Mouse (Mus musculus): Measurements from ENCODE around the gene Cacna1h. TPM values are rescaled to one million over a fixed set of nuclear protein-coding genes. Genes with fewer than 3 reads are reported as not detected.

Cacna1h gene
- polyA plus RNA-seq, 1 experiment from 2014 or later, result 10.0 TPM

- H3K9ac ChIP-seq (ENCODE audit: low read depth, low read length), result peak overlapping the region; percentile 35
- H3K36me3 ChIP-seq (ENCODE audit: control insufficient read depth, insufficient read depth, low read length), result no peaks in the 10 kb centered on the region
- H3K4me1 ChIP-seq (ENCODE audit: control insufficient read depth, insufficient read depth, low read length), result peaks cover 68% of the 10 kb centered on the region
- H3K4me3 ChIP-seq (ENCODE audit: low read depth, low read length), result no peak overlapping the region
- ATAC-seq, result no peak
- H3K9me3 ChIP-seq (replicated peaks; ENCODE audit: control insufficient read depth, low read length, poor library complexity, severe bottlenecking), result no peaks in the 10 kb centered on the region
- peak overlapping the region; percentile 5; the same call in 1 of the 2 replicates for H3K4me2 ChIP-seq (ENCODE audit: low read length)
- 38% methylated on average over 4 of the region's 4 CpGs for WGBS
- H3K27ac ChIP-seq (ENCODE audit: low read length), result peak overlapping the region; percentile 67
- no peaks in the 10 kb centered on the region for H3K27me3 ChIP-seq (ENCODE audit: control insufficient read depth, insufficient read depth, low read depth, low read length)
Measured at GRCm38 (mm10) chr17:25407352-25407751, 26.2 kb downstream of the Cacna1h start.

GRCm38 (mm10) chr17:25406011-25406441, 27.6 kb downstream of the Cacna1h start:
- Histone ChIP-seq H3K4me1 (ENCODE audit: control insufficient read depth, insufficient read depth, low read length) (peaks cover 64% of the 10 kb centered on the region), H3K27ac (ENCODE audit: low read length) (no peak overlapping the region; the same call in 1 of the 2 replicates), H3K4me2 (ENCODE audit: low read length) (no peak overlapping the region), H3K36me3 (ENCODE audit: control insufficient read depth, insufficient read depth, low read length) (no peaks in the 10 kb centered on the region), H3K9me3 (replicated peaks; ENCODE audit: control insufficient read depth, low read length, poor library complexity, severe bottlenecking) (no peaks in the 10 kb centered on the region), H3K9ac (ENCODE audit: low read depth, low read length) (no peak overlapping the region; the same call in 1 of the 2 replicates), H3K27me3 (ENCODE audit: control insufficient read depth, insufficient read depth, low read depth, low read length) (no peaks in the 10 kb centered on the region), H3K4me3 (ENCODE audit: low read depth, low read length) (no peak overlapping the region)
- WGBS, result 6% methylated on average over 6 of the region's 6 CpGs
- no peak for ATAC-seq

GRCm38 (mm10) chr17:25405224-25405895, 28.2 kb downstream of the Cacna1h start:
- no peak overlapping the region; the same call in 1 of the 2 replicates for H3K9ac ChIP-seq (ENCODE audit: low read depth, low read length)
- no peaks in the 10 kb centered on the region for H3K36me3 ChIP-seq (ENCODE audit: control insufficient read depth, insufficient read depth, low read length)
- H3K4me1 ChIP-seq (ENCODE audit: control insufficient read depth, insufficient read depth, low read length), result peaks cover 57% of the 10 kb centered on the region
- no peaks in the 10 kb centered on the region for H3K27me3 ChIP-seq (ENCODE audit: control insufficient read depth, insufficient read depth, low read depth, low read length)
- no peaks in the 10 kb centered on the region for H3K9me3 ChIP-seq (replicated peaks; ENCODE audit: control insufficient read depth, low read length, poor library complexity, severe bottlenecking)
- H3K4me2 ChIP-seq (ENCODE audit: low read length), result no peak overlapping the region
- 0 out of 2 replicates have a peak, but pooled peaks have one; percentile 23 for ATAC-seq
- peak overlapping the region; percentile 70 for H3K27ac ChIP-seq (ENCODE audit: low read length)
- H3K4me3 ChIP-seq (ENCODE audit: low read depth, low read length), result no peak overlapping the region
- WGBS, result 9% methylated on average over 10 of the region's 10 CpGs

GRCm38 (mm10) chr17:25404190-25404589, 29.4 kb downstream of the Cacna1h start:
- 19% methylated on average over 3 of the region's 3 CpGs for WGBS
- Histone ChIP-seq H3K27ac (ENCODE audit: low read length) (peak overlapping the region; percentile 70), H3K27me3 (ENCODE audit: control insufficient read depth, insufficient read depth, low read depth, low read length) (no peaks in the 10 kb centered on the region), H3K9ac (ENCODE audit: low read depth, low read length) (peak overlapping the region; percentile 39; the same call in 1 of the 2 replicates), H3K4me3 (ENCODE audit: low read depth, low read length) (no peak overlapping the region), H3K4me2 (ENCODE audit: low read length) (peak overlapping the region; percentile 24), H3K4me1 (ENCODE audit: control insufficient read depth, insufficient read depth, low read length) (peaks cover 48% of the 10 kb centered on the region), H3K9me3 (replicated peaks; ENCODE audit: control insufficient read depth, low read length, poor library complexity, severe bottlenecking) (no peaks in the 10 kb centered on the region), H3K36me3 (ENCODE audit: control insufficient read depth, insufficient read depth, low read length) (no peaks in the 10 kb centered on the region)
- ATAC-seq, result peak; percentile 54; the same call in 1 of the 2 replicates

- no peaks in the 10 kb centered on the region; the same call in 1 of the 2 replicates for H3K36me3 ChIP-seq (ENCODE audit: control insufficient read depth, insufficient read depth, low read length)
- no peak overlapping the region for H3K4me2 ChIP-seq (ENCODE audit: low read length)
- WGBS, result 79% methylated on average over 13 of the region's 13 CpGs
- peaks cover 42% of the 10 kb centered on the region for H3K4me1 ChIP-seq (ENCODE audit: control insufficient read depth, insufficient read depth, low read length)
- H3K27me3 ChIP-seq (ENCODE audit: control insufficient read depth, insufficient read depth, low read depth, low read length), result no peaks in the 10 kb centered on the region
- no peak overlapping the region for H3K9ac ChIP-seq (ENCODE audit: low read depth, low read length)
- no peak for ATAC-seq
- H3K27ac ChIP-seq (ENCODE audit: low read length), result no peak overlapping the region
- H3K9me3 ChIP-seq (replicated peaks; ENCODE audit: control insufficient read depth, low read length, poor library complexity, severe bottlenecking), result no peaks in the 10 kb centered on the region
- no peak overlapping the region for H3K4me3 ChIP-seq (ENCODE audit: low read depth, low read length)
Measured at GRCm38 (mm10) chr17:25402224-25402623, 31.4 kb downstream of the Cacna1h start.

- Histone ChIP-seq H3K36me3 (ENCODE audit: control insufficient read depth, insufficient read depth, low read length) (peaks cover 2% of the 10 kb centered on the region; the same call in 1 of the 2 replicates), H3K4me2 (ENCODE audit: low read length) (no peak overlapping the region), H3K9ac (ENCODE audit: low read depth, low read length) (no peak overlapping the region), H3K27me3 (ENCODE audit: control insufficient read depth, insufficient read depth, low read depth, low read length) (no peaks in the 10 kb centered on the region), H3K4me1 (ENCODE audit: control insufficient read depth, insufficient read depth, low read length) (peaks cover 34% of the 10 kb centered on the region), H3K9me3 (replicated peaks; ENCODE audit: control insufficient read depth, low read length, poor library complexity, severe bottlenecking) (no peaks in the 10 kb centered on the region), H3K27ac (ENCODE audit: low read length) (no peak overlapping the region), H3K4me3 (ENCODE audit: low read depth, low read length) (no peak overlapping the region)
- WGBS, result 16% methylated on average over 4 of the region's 4 CpGs
- ATAC-seq, result no peak
Measured at GRCm38 (mm10) chr17:25401491-25401890, 32.1 kb downstream of the Cacna1h start.

GRCm38 (mm10) chr17:25400443-25400842, 33.1 kb downstream of the Cacna1h start:
- Histone ChIP-seq H3K4me3 (ENCODE audit: low read depth, low read length) (no peak overlapping the region), H3K36me3 (ENCODE audit: control insufficient read depth, insufficient read depth, low read length) (peaks cover 2% of the 10 kb centered on the region; the same call in 1 of the 2 replicates)

GRCm38 (mm10) chr17:25398520-25398838, 35.1 kb downstream of the Cacna1h start:
- ATAC-seq, result peak; percentile 7; the same call in 1 of the 2 replicates

More at GRCm38 (mm10) chr17:25400443-25400842, 33.1 kb downstream of the Cacna1h start:
- Histone ChIP-seq H3K9me3 (replicated peaks; ENCODE audit: control insufficient read depth, low read length, poor library complexity, severe bottlenecking) (no peaks in the 10 kb centered on the region), H3K27ac (ENCODE audit: low read length) (no peak overlapping the region), H3K4me1 (ENCODE audit: control insufficient read depth, insufficient read depth, low read length) (peaks cover 24% of the 10 kb centered on the region), H3K4me2 (ENCODE audit: low read length) (no peak overlapping the region), H3K9ac (ENCODE audit: low read depth, low read length) (no peak overlapping the region), H3K27me3 (ENCODE audit: control insufficient read depth, insufficient read depth, low read depth, low read length) (no peaks in the 10 kb centered on the region)
- ATAC-seq, result no peak
- 18% methylated on average over 7 of the region's 7 CpGs for WGBS

GRCm38 (mm10) chr17:25397804-25398519, 35.6 kb downstream of the Cacna1h start:
- Histone ChIP-seq H3K4me3 (ENCODE audit: low read depth, low read length) (no peak overlapping the region), H3K9ac (ENCODE audit: low read depth, low read length) (no peak overlapping the region), H3K4me2 (ENCODE audit: low read length) (no peak overlapping the region), H3K27me3 (ENCODE audit: control insufficient read depth, insufficient read depth, low read depth, low read length) (no peaks in the 10 kb centered on the region), H3K36me3 (ENCODE audit: control insufficient read depth, insufficient read depth, low read length) (peaks cover 2% of the 10 kb centered on the region; the same call in 1 of the 2 replicates), H3K9me3 (replicated peaks; ENCODE audit: control insufficient read depth, low read length, poor library complexity, severe bottlenecking) (no peaks in the 10 kb centered on the region), H3K4me1 (ENCODE audit: control insufficient read depth, insufficient read depth, low read length) (0 out of 2 replicates have a peak, but pooled peaks cover 4% of the 10 kb centered on the region), H3K27ac (ENCODE audit: low read length) (no peak overlapping the region)
- peak; percentile 61 for ATAC-seq
- 29% methylated on average over 14 of the region's 14 CpGs for WGBS

More at GRCm38 (mm10) chr17:25398520-25398838, 35.1 kb downstream of the Cacna1h start:
- H3K9me3 ChIP-seq (replicated peaks; ENCODE audit: control insufficient read depth, low read length, poor library complexity, severe bottlenecking), result no peaks in the 10 kb centered on the region
- peaks cover 4% of the 10 kb centered on the region; the same call in 1 of the 2 replicates for H3K4me1 ChIP-seq (ENCODE audit: control insufficient read depth, insufficient read depth, low read length)
- H3K9ac ChIP-seq (ENCODE audit: low read depth, low read length), result no peak overlapping the region
- peaks cover 2% of the 10 kb centered on the region; the same call in 1 of the 2 replicates for H3K36me3 ChIP-seq (ENCODE audit: control insufficient read depth, insufficient read depth, low read length)
- H3K4me2 ChIP-seq (ENCODE audit: low read length), result no peak overlapping the region
- no peaks in the 10 kb centered on the region for H3K27me3 ChIP-seq (ENCODE audit: control insufficient read depth, insufficient read depth, low read depth, low read length)
- WGBS, result 45% methylated on average over 13 of the region's 13 CpGs
- no peak overlapping the region for H3K27ac ChIP-seq (ENCODE audit: low read length)
- H3K4me3 ChIP-seq (ENCODE audit: low read depth, low read length), result no peak overlapping the region
